Mouse (Mus musculus) T-cell, adult 66 days (primary cell): ENCODE measurements around the gene Apol6. TPM values are rescaled to one million over a fixed set of nuclear protein-coding genes. Genes with fewer than 3 reads are reported as not detected.

Experiments
- total RNA-seq, 2 experiments: library from RNA; stranded (reverse); gene quantifications; 3 replicates in 1 of 2; 4 replicates in 1 of 2; pipeline ENCODE4 v1.2.4; 2023

Apol6 gene
- not detected for total RNA-seq

DNA sequence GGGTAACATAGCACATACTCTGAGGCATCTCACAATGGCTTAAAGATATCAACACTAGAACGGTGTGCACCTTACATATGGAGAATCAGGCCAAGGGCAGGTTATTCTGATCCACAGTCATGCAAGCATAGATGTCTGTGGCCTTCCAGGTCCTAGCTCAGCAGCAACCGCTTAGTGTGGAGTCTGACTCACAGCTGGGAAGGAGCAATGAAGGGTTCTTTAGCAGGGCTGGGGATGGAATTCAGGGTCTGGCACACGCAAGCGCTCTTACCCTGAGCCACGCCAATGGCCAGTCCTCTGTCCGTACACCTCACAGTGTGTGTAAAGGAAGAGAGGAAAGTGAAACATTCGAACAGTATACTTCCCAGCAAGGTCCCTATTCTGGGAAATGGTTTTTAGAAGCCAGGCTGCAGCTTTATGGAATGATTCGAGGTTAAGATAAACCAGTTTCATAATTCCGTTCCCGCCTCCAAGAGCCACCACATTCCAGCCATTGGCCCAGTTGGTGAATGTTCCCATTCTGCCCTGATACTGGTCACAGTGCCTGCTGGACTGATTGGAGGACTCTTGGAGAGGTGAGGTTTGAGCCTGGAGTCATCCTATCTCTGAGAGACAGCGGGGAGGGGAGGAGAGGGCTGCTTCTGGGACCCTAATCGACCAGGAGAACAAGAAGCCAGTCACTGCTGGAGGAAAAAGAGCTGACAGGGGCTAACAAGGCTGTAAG, at the start of gene Apol6:
Apol6 (plus strand) TSS at position 133 of the 724 bp plus-strand sequence.

DNA sequence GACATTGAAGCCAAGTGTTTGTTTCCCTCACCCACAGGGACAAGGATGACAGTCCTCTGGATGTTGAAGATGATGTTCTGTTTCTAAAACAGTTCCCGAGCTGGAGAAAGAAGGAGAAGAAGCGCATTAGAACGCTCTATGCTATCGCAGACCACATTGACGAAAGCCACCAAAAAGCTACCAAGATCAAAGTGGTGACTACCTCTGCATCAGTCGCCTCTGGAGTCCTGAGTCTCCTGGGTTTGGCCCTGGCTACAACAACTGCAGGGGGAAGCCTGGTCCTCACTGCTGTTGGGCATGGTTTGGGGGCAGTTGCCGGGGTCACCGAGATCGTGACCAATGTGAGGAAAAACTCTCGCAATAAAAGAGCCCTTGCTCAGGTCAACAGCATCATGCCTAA, 6.0 kb downstream of the Apol6 start, which contains the start of gene Mb:
Mb (minus strand) TSS at position 101 of the 400 bp plus-strand sequence.

Other genes with a start within 250 kb of the Apol6 start
- gene Zfp251, start 173.3 kb upstream of the Apol6 start, total RNA-seq = 10 to 100 TPM; 13.1 to 15.1 TPM
- 10 to 100 TPM; 18.8 to 19.5 TPM for gene Zfp7, start 165.5 kb upstream of the Apol6 start, total RNA-seq
- 1 to 10 TPM in 1 of 2 experiments, not detected in 1; 4.0 TPM for gene Gm49527, start 165.4 kb upstream of the Apol6 start, total RNA-seq
- 1 to 10 TPM; 2.3 to 2.7 TPM for gene Zfp647, start 119.3 kb upstream of the Apol6 start, total RNA-seq
- 10 to 100 TPM; 41.2 to 41.5 TPM for gene 1110038F14Rik, start 96.2 kb upstream of the Apol6 start, total RNA-seq
- gene Mb, start 5.9 kb downstream of the Apol6 start, total RNA-seq = not detected